Comparison of ENCODE assay signal across 13 mouse cellular contexts in genomic region chr5:34930151-34930975, GRCm38 (mm10). TPM values are rescaled to one million over a fixed set of nuclear protein-coding genes. Genes with fewer than 3 reads are reported as not detected.
A peak's percentile ranks its signal among the peaks of the same experiment; 100 is the strongest.
DNase-seq lines count a peak whose midpoint lies in the region; TF ChIP-seq lines count a peak whose summit lies in the region.
"Had no signal": no experiment of that assay in that cellular context is flagged by ENCODE, and none has a peak within 500 bp of the region (broad histone marks: within the 10 kb centered on the region; RNA-seq: fewer than 3 reads in every experiment).

No protein-coding gene starts in this region.

- DNase-seq in gastrocnemius, adult 2 months: no peak
- no peak for DNase-seq in gastrocnemius, adult 18-20 months (ENCODE audit: low spot score)
- DNase-seq in spleen, adult 2 months (ENCODE audit: low read depth in 1 of 2, low spot score in 2 of 2): no peak
- no peak for DNase-seq in spleen, adult 18-20 months
- DNase-seq in liver, adult 2 months (ENCODE audit: extremely low read depth, low read depth, low spot score): peak; percentile 68
- no peak for DNase-seq in layer of hippocampus, postnatal 36 days
- DNase-seq in embryo, embryonic 10.5 days (ENCODE audit: low spot score): no peak
- no peak for DNase-seq in adrenal gland, adult 2 months
- DNase-seq: B cell, adult 2 months; cerebellum, adult 18-20 months; kidney, postnatal 25 days had no signal

- H3K4me3 ChIP-seq in gastrocnemius, adult 2 months: no peak overlapping the region
- no peak overlapping the region for H3K4me3 ChIP-seq in spleen, adult 2 months (ENCODE audit: extremely low read depth, insufficient read depth, insufficient read length)
- H3K4me3 ChIP-seq in liver, adult 2 months (ENCODE audit: insufficient read depth, low read depth, low read length): no peak overlapping the region
- H3K4me3 ChIP-seq: heart, embryonic 13.5 days had no signal

- no peaks in the 10 kb centered on the region for H3K79me2 ChIP-seq in liver, adult 2 months (ENCODE audit: control insufficient read depth, insufficient read depth, low read length)

- TF ChIP-seq POLR2A in spleen, adult 2 months (IDR thresholded peaks at IDR 0.05; ENCODE audit: low read depth, low read length): no peak
- TF ChIP-seq POLR2A in liver, adult 2 months (IDR thresholded peaks at IDR 0.05; ENCODE audit: extremely low read depth, insufficient read depth, low read length): no peak

- H3K27ac ChIP-seq in gastrocnemius, adult 2 months: peak overlapping the region; percentile 76
- H3K27ac ChIP-seq in spleen, adult 2 months (ENCODE audit: insufficient read depth, low read length): 0 out of 2 replicates have a peak overlapping the region, but pooled peaks have one; percentile 0
- no peak overlapping the region for H3K27ac ChIP-seq in liver, adult 2 months (replicated peaks; ENCODE audit: insufficient read depth, low read depth, low read length)

- WGBS in spleen, adult 2 months: 88% methylated on average over 9 of the region's 9 CpGs
- 77% methylated on average over 9 of the region's 9 CpGs for WGBS in liver, adult 2 months

- no peaks in the 10 kb centered on the region for H3K27me3 ChIP-seq in spleen, adult 2 months (ENCODE audit: control insufficient read depth, insufficient read depth, low read length)
- no peaks in the 10 kb centered on the region for H3K27me3 ChIP-seq in liver, adult 2 months (ENCODE audit: control insufficient read depth, insufficient read depth, low read length)
- H3K27me3 ChIP-seq: heart, embryonic 13.5 days; Patski had no signal

- no peak overlapping the region for H3K9ac ChIP-seq in liver, adult 2 months (ENCODE audit: low read depth, low read length)
- H3K9ac ChIP-seq: heart, embryonic 13.5 days had no signal

- intact Hi-C loops in gastrocnemius, adult 2 months (cut with DNase I): no loop called here

- H3K36me3 ChIP-seq in spleen, adult 2 months (ENCODE audit: control insufficient read depth, insufficient read depth, low read length): no peaks in the 10 kb centered on the region
- no peaks in the 10 kb centered on the region for H3K36me3 ChIP-seq in liver, adult 2 months (ENCODE audit: control insufficient read depth, insufficient read depth, low read length)

- TF ChIP-seq CTCF in gastrocnemius, adult 2 months (IDR thresholded peaks at IDR 0.05): no peak
- TF ChIP-seq CTCF in spleen, adult 2 months (IDR thresholded peaks at IDR 0.05; ENCODE audit: extremely low read depth, insufficient read depth, insufficient read length, insufficient replicate concordance): no peak
- TF ChIP-seq CTCF in liver, adult 2 months (IDR thresholded peaks at IDR 0.05; ENCODE audit: low read depth, low read length): no peak

- H3K4me1 ChIP-seq in spleen, adult 2 months (ENCODE audit: control insufficient read depth, insufficient read depth, insufficient read length): no peaks in the 10 kb centered on the region
- no peaks in the 10 kb centered on the region for H3K4me1 ChIP-seq in liver, adult 2 months (ENCODE audit: control insufficient read depth, insufficient read depth, low read length)

RNA-seq across cellular contexts. Expression of gene Rgs12, which starts 18.9 kb away (rescaled TPM):
- 1 to 10 TPM; 2.2 to 3.0 TPM for total RNA-seq in gastrocnemius, adult 2 months (2021)
- total RNA-seq in gastrocnemius, adult 18-20 months (2021): 1 to 10 TPM; 2.1 to 2.3 TPM
- polyA plus RNA-seq in spleen, adult 2 months (2012; rRNA removed): 27.8 and 30.1 TPM in 2 replicates
- 3.0 and 4.7 TPM in 2 replicates for total RNA-seq in liver, adult 2 months (2014; rRNA removed)
- 6.3 and 6.8 TPM in 2 replicates for polyA plus RNA-seq in liver, adult 2 months (2012; rRNA removed)
- 10 to 100 TPM; 42.4 to 47.1 TPM for total RNA-seq in layer of hippocampus, postnatal 36 days (2021)
- 10 to 100 TPM; 15.0 to 25.8 TPM for total RNA-seq in adrenal gland, adult 2 months (2021)
- 34.7 and 39.2 TPM in 2 replicates for polyA plus RNA-seq in adrenal gland, adult 2 months (2012; rRNA removed)

RNA-seq across cellular contexts. Expression of gene Msantd1, which starts 22.6 kb away (rescaled TPM):
- total RNA-seq in gastrocnemius, adult 2 months (2021): 1 to 10 TPM in 1 of 2 experiments, under 1 TPM in 1; 0.33 to 1.1 TPM
- total RNA-seq in gastrocnemius, adult 18-20 months (2021): under 1 TPM; 0.34 to 0.50 TPM
- 3.3 TPM in 2 replicates for polyA plus RNA-seq in spleen, adult 2 months (2012; rRNA removed)
- total RNA-seq in liver, adult 2 months (2014; rRNA removed): 0.13 and 0.37 TPM in 2 replicates
- 0.70 and 0.92 TPM in 2 replicates for polyA plus RNA-seq in liver, adult 2 months (2012; rRNA removed)
- 1 to 10 TPM; 5.6 to 8.0 TPM for total RNA-seq in layer of hippocampus, postnatal 36 days (2021)
- total RNA-seq in adrenal gland, adult 2 months (2021): 1 to 10 TPM in 1 of 2 experiments, under 1 TPM in 1; 0.45 to 2.6 TPM
- polyA plus RNA-seq in adrenal gland, adult 2 months (2012; rRNA removed): 3.6 and 4.0 TPM in 2 replicates
- polyA plus RNA-seq: heart, embryonic 13.5 days had no signal
